Mouse (Mus musculus) left cerebral cortex, adult 11 months (tissue): ENCODE results near the gene Fcmr.

Experiments used
- DNase-seq: peaks from one replicate; pipeline ENCODE4 v3.0.0; 2022; ENCODE audit warnings: low spot score

Fcmr gene

GRCm38 (mm10) chr1:130865541-130866221 is at the start of gene Fcmr:
Gene Fcmr (plus strand): TSS chr1:130865669.
- no peak for DNase-seq

GRCm38 (mm10) chr1:130819737-130820136 is 45.7 kb upstream of the Fcmr start:
- DNase-seq: no peak

GRCm38 (mm10) chr1:130820316-130821148 is 44.9 kb upstream of the Fcmr start:
- DNase-seq: no peak

- DNase-seq: no peak
These were observed 44.4 kb upstream of the Fcmr start for GRCm38 (mm10) chr1:130821149-130821471.

- DNase-seq: no peak
These were observed 43.4 kb upstream of the Fcmr start for GRCm38 (mm10) chr1:130821911-130822625.

GRCm38 (mm10) chr1:130826448-130826847 is 39.0 kb upstream of the Fcmr start, which contains the start of gene Pigr:
Gene Pigr (plus strand): TSS chr1:130826684.
- no peak for DNase-seq

- no peak for DNase-seq
These were observed 36.8 kb upstream of the Fcmr start for GRCm38 (mm10) chr1:130828656-130829055.

GRCm38 (mm10) chr1:130829906-130830830 is 35.3 kb upstream of the Fcmr start:
- DNase-seq: no peak

GRCm38 (mm10) chr1:130832230-130833149 is 33.0 kb upstream of the Fcmr start:
- no peak for DNase-seq

- DNase-seq: no peak
These were observed 30.1 kb upstream of the Fcmr start for GRCm38 (mm10) chr1:130835161-130835936.

GRCm38 (mm10) chr1:130838288-130838687 is 27.2 kb upstream of the Fcmr start:
- no peak for DNase-seq

GRCm38 (mm10) chr1:130840599-130841379 is 24.7 kb upstream of the Fcmr start:
- DNase-seq: no peak

GRCm38 (mm10) chr1:130841621-130842020 is 23.8 kb upstream of the Fcmr start:
- no peak for DNase-seq

GRCm38 (mm10) chr1:130844516-130844915 is 21.0 kb upstream of the Fcmr start:
- no peak for DNase-seq

- no peak for DNase-seq
These were observed 15.8 kb upstream of the Fcmr start for GRCm38 (mm10) chr1:130849530-130850214.

- no peak for DNase-seq
These were observed 15.1 kb upstream of the Fcmr start for GRCm38 (mm10) chr1:130850405-130850804.

GRCm38 (mm10) chr1:130854819-130855218 is 10.7 kb upstream of the Fcmr start:
- DNase-seq: no peak

- no peak for DNase-seq
These were observed 9.7 kb upstream of the Fcmr start for GRCm38 (mm10) chr1:130855723-130856122.
